Mouse (Mus musculus): Measurements from ENCODE around the gene Slc34a3. TPM values are rescaled to one million over a fixed set of nuclear protein-coding genes. Genes with fewer than 3 reads are reported as not detected.
A peak's percentile ranks its signal among the peaks of the same experiment; 100 is the strongest.

Slc34a3 gene
- polyA plus RNA-seq, 1 experiment: not detected

DNA sequence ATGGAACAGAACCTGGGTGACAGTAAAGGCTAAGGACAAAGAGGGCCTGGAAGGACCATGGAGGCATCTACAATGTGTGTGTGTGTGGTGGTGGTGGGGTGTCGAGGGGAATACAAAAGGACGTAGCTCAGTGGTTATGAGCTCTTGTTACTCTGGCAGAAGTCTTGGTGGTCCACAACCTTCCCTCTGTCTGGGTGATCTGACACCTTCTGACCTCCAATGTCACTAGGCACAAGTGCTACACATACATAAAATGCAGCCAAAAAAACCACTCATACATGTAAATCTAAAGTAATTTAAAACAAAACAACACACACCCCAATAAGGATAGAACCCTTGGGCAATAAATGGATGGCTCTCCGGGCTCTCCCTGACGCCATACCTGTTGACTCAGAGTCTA is 6.8 kb downstream of the Slc34a3 start:
- Histone ChIP-seq H3K27ac (ENCODE audit: control insufficient read depth, insufficient read depth, low read depth, low read length, poor library complexity) (no peak overlapping the region), H3K4me1 (ENCODE audit: control insufficient read depth, insufficient read depth, low read length) (no peaks in the 10 kb centered on the region)
- WGBS: 85% methylated on average over 4 of the region's 4 CpGs

DNA sequence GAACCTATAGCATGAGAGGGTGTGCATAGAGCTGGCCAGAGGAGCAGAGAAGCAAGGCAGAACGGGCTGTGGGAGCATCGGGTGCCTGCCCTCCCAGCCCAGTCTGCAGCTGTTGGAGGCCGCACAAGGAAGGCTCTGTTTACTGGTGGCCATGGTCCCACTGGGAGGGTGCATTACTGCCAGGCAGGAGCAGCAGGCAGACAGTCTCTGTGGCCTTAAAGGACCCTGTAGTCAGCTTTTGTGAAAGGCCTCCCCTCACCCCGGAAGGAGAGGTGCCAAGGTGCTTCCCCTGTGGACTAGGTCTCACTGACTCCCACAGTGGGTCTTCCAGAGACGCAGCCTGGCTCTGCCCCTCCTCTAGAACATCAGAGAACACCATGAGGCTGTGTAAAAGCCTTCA is 7.3 kb downstream of the Slc34a3 start:
- WGBS: 82% methylated on average over 5 of the region's 5 CpGs
- Histone ChIP-seq H3K4me1 (ENCODE audit: control insufficient read depth, insufficient read depth, low read length) (no peaks in the 10 kb centered on the region; the same call in 1 of the 2 replicates), H3K27ac (ENCODE audit: control insufficient read depth, insufficient read depth, low read depth, low read length, poor library complexity) (no peak overlapping the region), H3K4me3 (replicated peaks; ENCODE audit: control insufficient read depth, low read depth, low read length) (no peak overlapping the region)
- no peak for TF ChIP-seq CTCF (IDR thresholded peaks at IDR 0.05; ENCODE audit: control insufficient read depth, insufficient read depth, low read length)
- TF ChIP-seq POLR2A (IDR thresholded peaks at IDR 0.05; ENCODE audit: borderline replicate concordance, control insufficient read depth, low read depth, low read length): no peak

More for the DNA sequence above, 6.8 kb downstream of the Slc34a3 start:
- no peak for TF ChIP-seq POLR2A (IDR thresholded peaks at IDR 0.05; ENCODE audit: borderline replicate concordance, control insufficient read depth, low read depth, low read length)
- H3K4me3 ChIP-seq (replicated peaks; ENCODE audit: control insufficient read depth, low read depth, low read length): no peak overlapping the region

DNA sequence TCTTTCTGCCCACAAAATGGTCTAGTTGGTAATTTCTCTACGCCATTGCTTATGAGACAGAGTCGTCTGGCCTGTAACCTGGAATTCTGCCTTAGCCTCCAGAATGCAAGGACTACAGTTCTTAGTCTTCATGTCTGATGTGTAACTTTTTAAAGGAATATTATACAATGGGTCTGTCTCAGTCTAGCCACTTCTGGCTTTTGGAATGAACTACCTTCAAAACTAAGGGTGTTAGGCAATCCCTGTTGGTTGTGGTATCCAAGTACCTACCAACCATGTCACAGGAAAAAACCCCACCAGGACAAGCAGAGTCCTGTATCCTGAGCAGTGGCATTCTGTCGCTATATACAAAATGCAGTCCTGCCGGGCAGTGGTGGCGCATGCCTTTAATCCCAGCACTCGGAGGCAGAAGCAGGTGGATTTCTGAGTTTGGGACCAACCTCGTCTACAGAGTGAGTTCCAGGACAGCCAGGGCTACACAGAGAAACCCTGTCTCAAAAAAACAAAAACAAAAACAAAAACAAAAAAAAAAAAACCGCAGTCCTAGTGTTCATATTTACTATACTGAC is 8.3 kb downstream of the Slc34a3 start:
- H3K4me3 ChIP-seq (replicated peaks; ENCODE audit: control insufficient read depth, low read depth, low read length): no peak overlapping the region
- 82% methylated on average over 8 of the region's 8 CpGs for WGBS
- H3K27ac ChIP-seq (ENCODE audit: control insufficient read depth, insufficient read depth, low read depth, low read length, poor library complexity): no peak overlapping the region; the same call in 1 of the 2 replicates
- no peak for TF ChIP-seq CTCF (IDR thresholded peaks at IDR 0.05; ENCODE audit: control insufficient read depth, insufficient read depth, low read length)
- H3K4me1 ChIP-seq (ENCODE audit: control insufficient read depth, insufficient read depth, low read length): no peaks in the 10 kb centered on the region; the same call in 1 of the 2 replicates

- Histone ChIP-seq H3K27ac (ENCODE audit: control insufficient read depth, insufficient read depth, low read depth, low read length, poor library complexity) (peak overlapping the region; percentile 91), H3K4me1 (ENCODE audit: control insufficient read depth, insufficient read depth, low read length) (no peaks in the 10 kb centered on the region; the same call in 1 of the 2 replicates), H3K4me3 (replicated peaks; ENCODE audit: control insufficient read depth, low read depth, low read length) (peak overlapping the region; percentile 75)
- no peak for TF ChIP-seq CTCF (IDR thresholded peaks at IDR 0.05; ENCODE audit: control insufficient read depth, insufficient read depth, low read length)
- peak; percentile 89; the same call in 1 of the 2 replicates for TF ChIP-seq POLR2A (IDR thresholded peaks at IDR 0.05; ENCODE audit: borderline replicate concordance, control insufficient read depth, low read depth, low read length)
- WGBS: 2% methylated on average over 41 of the region's 41 CpGs
Measured at GRCm38 (mm10) chr2:25224766-25225752, 9.1 kb downstream of the Slc34a3 start.

GRCm38 (mm10) chr2:25224492-25224765 is 9.7 kb downstream of the Slc34a3 start, which contains the start of gene Tubb4b:
Gene Tubb4b, minus strand, starts transcription at chr2:25224702.
- TF ChIP-seq POLR2A (IDR thresholded peaks at IDR 0.05; ENCODE audit: borderline replicate concordance, control insufficient read depth, low read depth, low read length) (peak; percentile 99), CTCF (IDR thresholded peaks at IDR 0.05; ENCODE audit: control insufficient read depth, insufficient read depth, low read length) (peak; percentile 10; the same call in 1 of the 2 replicates)
- no peaks in the 10 kb centered on the region; the same call in 1 of the 2 replicates for H3K4me1 ChIP-seq (ENCODE audit: control insufficient read depth, insufficient read depth, low read length)
- WGBS: 0% methylated on average over 17 of the region's 17 CpGs
- peak within 1 kb of the TSS; percentile 98 for H3K4me3 ChIP-seq (replicated peaks; ENCODE audit: control insufficient read depth, low read depth, low read length)
- H3K27ac ChIP-seq (ENCODE audit: control insufficient read depth, insufficient read depth, low read depth, low read length, poor library complexity): peak within 1 kb of the TSS; percentile 100

GRCm38 (mm10) chr2:25223681-25224491 is 10.3 kb downstream of the Slc34a3 start:
- TF ChIP-seq CTCF (IDR thresholded peaks at IDR 0.05; ENCODE audit: control insufficient read depth, insufficient read depth, low read length): peak; percentile 13; the same call in 1 of the 2 replicates
- no peak for TF ChIP-seq POLR2A (IDR thresholded peaks at IDR 0.05; ENCODE audit: borderline replicate concordance, control insufficient read depth, low read depth, low read length)
- WGBS: 1% methylated on average over 52 of the region's 53 CpGs

DNA sequence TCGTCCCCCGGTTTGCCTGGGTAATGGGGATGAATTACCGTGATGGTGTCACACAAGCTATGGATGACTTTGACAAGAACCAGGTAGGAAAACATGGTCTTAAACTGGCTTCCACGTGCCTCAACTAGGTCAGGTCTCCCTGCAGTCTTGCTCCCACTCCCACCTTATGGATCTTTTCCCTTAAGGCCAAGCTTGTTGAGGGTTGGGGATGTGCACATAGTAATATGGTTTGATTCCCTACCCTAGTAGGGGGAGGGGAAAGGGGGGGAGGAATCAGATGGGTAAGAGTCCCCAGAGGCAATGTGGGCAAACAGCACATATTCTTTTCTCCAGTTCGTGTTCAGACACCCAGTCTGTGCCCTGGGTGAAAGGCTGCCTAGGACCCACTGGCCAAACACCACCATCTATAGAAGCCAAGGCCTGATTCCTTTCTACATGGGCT is 12.8 kb downstream of the Slc34a3 start:
- Histone ChIP-seq H3K4me3 (replicated peaks; ENCODE audit: control insufficient read depth, low read depth, low read length) (peak overlapping the region; percentile 27), H3K27ac (ENCODE audit: control insufficient read depth, insufficient read depth, low read depth, low read length, poor library complexity) (no peak overlapping the region), H3K4me1 (ENCODE audit: control insufficient read depth, insufficient read depth, low read length) (no peaks in the 10 kb centered on the region; the same call in 1 of the 2 replicates)
- 79% methylated on average over 5 of the region's 5 CpGs for WGBS
- TF ChIP-seq CTCF (IDR thresholded peaks at IDR 0.05; ENCODE audit: control insufficient read depth, insufficient read depth, low read length) (no peak), POLR2A (IDR thresholded peaks at IDR 0.05; ENCODE audit: borderline replicate concordance, control insufficient read depth, low read depth, low read length) (no peak)

More at GRCm38 (mm10) chr2:25223681-25224491, 10.3 kb downstream of the Slc34a3 start:
- peak overlapping the region; percentile 100 for H3K27ac ChIP-seq (ENCODE audit: control insufficient read depth, insufficient read depth, low read depth, low read length, poor library complexity)
- H3K4me1 ChIP-seq (ENCODE audit: control insufficient read depth, insufficient read depth, low read length): no peaks in the 10 kb centered on the region; the same call in 1 of the 2 replicates
- peak overlapping the region; percentile 98 for H3K4me3 ChIP-seq (replicated peaks; ENCODE audit: control insufficient read depth, low read depth, low read length)

Data from bone marrow, adult 2 months (tissue).